Mouse (Mus musculus): ENCODE data around the gene Top2b. TPM values are rescaled to one million over a fixed set of nuclear protein-coding genes. Genes with fewer than 3 reads are reported as not detected.

Gene Top2b
- polyA plus RNA-seq, 1 experiment from 2014 or later = 95.8 TPM

GRCm38 (mm10) chr14:16431941-16432499, 67.0 kb downstream of the Top2b start:
- Histone ChIP-seq H3K27ac (no peak overlapping the region), H3K4me2 (no peak overlapping the region), H3K9ac (no peak overlapping the region), H3K4me1 (no peaks in the 10 kb centered on the region), H3K4me3 (no peak overlapping the region), H3K9me3 (no peaks in the 10 kb centered on the region), H3K27me3 (replicated peaks) (no peaks in the 10 kb centered on the region), H3K36me3 (replicated peaks) (peaks cover 12% of the 10 kb centered on the region; the same call in 1 of the 2 replicates)
- ATAC-seq (replicated peaks) = no peak
- WGBS = 78% methylated on average over 4 of the region's 4 CpGs

- Histone ChIP-seq H3K27me3 (replicated peaks) (no peaks in the 10 kb centered on the region), H3K9ac (no peak overlapping the region), H3K27ac (no peak overlapping the region), H3K4me2 (no peak overlapping the region), H3K9me3 (no peaks in the 10 kb centered on the region), H3K4me1 (no peaks in the 10 kb centered on the region), H3K4me3 (no peak overlapping the region), H3K36me3 (replicated peaks) (peaks cover 12% of the 10 kb centered on the region; the same call in 1 of the 2 replicates)
- ATAC-seq (replicated peaks) = no peak
- 84% methylated on average over 3 of the region's 3 CpGs for WGBS
Observed at GRCm38 (mm10) chr14:16432550-16432949, 67.6 kb downstream of the Top2b start.

DNA sequence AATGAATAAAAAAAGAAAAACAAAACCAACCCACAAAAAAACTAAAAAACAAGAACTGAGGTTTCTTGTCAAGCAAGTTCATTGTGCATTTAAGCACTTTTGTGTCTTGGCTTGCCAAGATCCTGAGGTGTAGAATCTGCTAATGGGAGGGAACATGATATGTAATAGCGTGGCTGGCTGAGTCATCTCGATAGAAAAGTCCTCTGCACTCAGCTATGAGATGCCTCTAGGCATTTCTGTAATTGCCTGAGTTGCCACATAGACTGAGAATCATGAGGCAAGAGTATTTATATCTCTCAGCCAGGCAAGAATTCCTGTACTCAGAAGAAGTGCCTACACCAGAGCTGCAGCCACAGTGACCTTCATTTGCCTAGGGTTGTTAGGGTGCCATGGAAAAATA, 68.2 kb downstream of the Top2b start:
- ATAC-seq (replicated peaks) = no peak
- H3K36me3 ChIP-seq (replicated peaks) = peaks cover 12% of the 10 kb centered on the region; the same call in 1 of the 2 replicates

GRCm38 (mm10) chr14:16434396-16435171, 69.6 kb downstream of the Top2b start:
- Histone ChIP-seq H3K27ac (no peak overlapping the region), H3K4me1 (no peaks in the 10 kb centered on the region), H3K4me3 (no peak overlapping the region), H3K27me3 (replicated peaks) (no peaks in the 10 kb centered on the region), H3K9ac (no peak overlapping the region), H3K36me3 (replicated peaks) (peaks cover 8% of the 10 kb centered on the region; the same call in 1 of the 2 replicates), H3K9me3 (no peaks in the 10 kb centered on the region), H3K4me2 (no peak overlapping the region)
- whole genome bisulfite sequencing = 54% methylated on average over 3 of the region's 3 CpGs
- peak; percentile 46 for ATAC-seq (replicated peaks)

More for the DNA sequence above, 68.2 kb downstream of the Top2b start:
- no peak overlapping the region for H3K27ac ChIP-seq
- no peak overlapping the region for H3K4me2 ChIP-seq
- H3K9ac ChIP-seq = no peak overlapping the region
- no peak overlapping the region for H3K4me3 ChIP-seq
- 75% methylated on average over 2 of the region's 2 CpGs for WGBS
- no peaks in the 10 kb centered on the region for H3K27me3 ChIP-seq (replicated peaks)
- no peaks in the 10 kb centered on the region for H3K4me1 ChIP-seq
- H3K9me3 ChIP-seq = no peaks in the 10 kb centered on the region

DNA sequence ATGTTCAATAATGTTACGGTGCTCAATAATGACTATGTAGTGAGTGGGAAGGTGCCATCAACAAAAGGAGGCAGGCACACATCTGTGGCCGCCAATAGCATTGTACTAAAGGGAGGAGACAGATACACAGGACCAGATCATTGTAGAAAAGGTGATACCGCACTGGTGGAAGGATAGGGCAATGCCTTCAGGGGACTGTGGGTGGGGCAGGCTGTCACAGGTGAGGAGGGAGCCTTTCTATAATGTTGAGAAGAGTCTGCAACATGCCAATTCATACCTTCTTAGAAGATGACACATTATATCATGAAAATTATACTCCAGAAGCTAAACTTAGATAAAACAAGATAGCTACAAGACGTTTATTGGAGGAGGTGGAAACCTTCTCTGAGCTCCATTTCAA, 72.4 kb downstream of the Top2b start:
- WGBS = 92% methylated on average over 4 of the region's 4 CpGs
- H3K27me3 ChIP-seq (replicated peaks) = no peaks in the 10 kb centered on the region
- H3K4me2 ChIP-seq = no peak overlapping the region
- no peak for ATAC-seq (replicated peaks)
- no peaks in the 10 kb centered on the region for H3K9me3 ChIP-seq
- no peaks in the 10 kb centered on the region for H3K36me3 ChIP-seq (replicated peaks)
- H3K9ac ChIP-seq = no peak overlapping the region
- H3K27ac ChIP-seq = no peak overlapping the region
- H3K4me3 ChIP-seq = no peak overlapping the region
- H3K4me1 ChIP-seq = no peaks in the 10 kb centered on the region

GRCm38 (mm10) chr14:16439385-16440126, 74.6 kb downstream of the Top2b start:
- H3K4me3 ChIP-seq = no peak overlapping the region
- H3K4me2 ChIP-seq = no peak overlapping the region
- H3K27ac ChIP-seq = no peak overlapping the region
- H3K9me3 ChIP-seq = no peaks in the 10 kb centered on the region
- 66% methylated on average over 6 of the region's 6 CpGs for WGBS
- no peaks in the 10 kb centered on the region for H3K36me3 ChIP-seq (replicated peaks)
- 0 out of 2 replicates have a peak, but pooled peaks have one; percentile 15 for ATAC-seq (replicated peaks)
- H3K27me3 ChIP-seq (replicated peaks) = no peaks in the 10 kb centered on the region
- H3K9ac ChIP-seq = no peak overlapping the region
- H3K4me1 ChIP-seq = no peaks in the 10 kb centered on the region

- 83% methylated on average over 4 of the region's 4 CpGs for WGBS
- H3K36me3 ChIP-seq (replicated peaks) = no peaks in the 10 kb centered on the region
- H3K4me1 ChIP-seq = 0 out of 2 replicates have a peak, but pooled peaks cover 3% of the 10 kb centered on the region
- no peak overlapping the region for H3K9ac ChIP-seq
- ATAC-seq (replicated peaks) = no peak
- no peak overlapping the region for H3K4me2 ChIP-seq
- H3K27me3 ChIP-seq (replicated peaks) = no peaks in the 10 kb centered on the region
- no peak overlapping the region for H3K4me3 ChIP-seq
- no peaks in the 10 kb centered on the region for H3K9me3 ChIP-seq
- H3K27ac ChIP-seq = no peak overlapping the region
Observed at GRCm38 (mm10) chr14:16444859-16445258, 79.9 kb downstream of the Top2b start.

GRCm38 (mm10) chr14:16447587-16447986, 82.6 kb downstream of the Top2b start:
- Histone ChIP-seq H3K4me3 (no peak overlapping the region), H3K4me2 (no peak overlapping the region), H3K9ac (no peak overlapping the region), H3K4me1 (0 out of 2 replicates have a peak, but pooled peaks cover 3% of the 10 kb centered on the region), H3K27me3 (replicated peaks) (no peaks in the 10 kb centered on the region), H3K9me3 (no peaks in the 10 kb centered on the region), H3K36me3 (replicated peaks) (no peaks in the 10 kb centered on the region), H3K27ac (no peak overlapping the region)
- 33% methylated on average over 3 of the region's 3 CpGs for WGBS
- ATAC-seq (replicated peaks) = peak; percentile 63

DNA sequence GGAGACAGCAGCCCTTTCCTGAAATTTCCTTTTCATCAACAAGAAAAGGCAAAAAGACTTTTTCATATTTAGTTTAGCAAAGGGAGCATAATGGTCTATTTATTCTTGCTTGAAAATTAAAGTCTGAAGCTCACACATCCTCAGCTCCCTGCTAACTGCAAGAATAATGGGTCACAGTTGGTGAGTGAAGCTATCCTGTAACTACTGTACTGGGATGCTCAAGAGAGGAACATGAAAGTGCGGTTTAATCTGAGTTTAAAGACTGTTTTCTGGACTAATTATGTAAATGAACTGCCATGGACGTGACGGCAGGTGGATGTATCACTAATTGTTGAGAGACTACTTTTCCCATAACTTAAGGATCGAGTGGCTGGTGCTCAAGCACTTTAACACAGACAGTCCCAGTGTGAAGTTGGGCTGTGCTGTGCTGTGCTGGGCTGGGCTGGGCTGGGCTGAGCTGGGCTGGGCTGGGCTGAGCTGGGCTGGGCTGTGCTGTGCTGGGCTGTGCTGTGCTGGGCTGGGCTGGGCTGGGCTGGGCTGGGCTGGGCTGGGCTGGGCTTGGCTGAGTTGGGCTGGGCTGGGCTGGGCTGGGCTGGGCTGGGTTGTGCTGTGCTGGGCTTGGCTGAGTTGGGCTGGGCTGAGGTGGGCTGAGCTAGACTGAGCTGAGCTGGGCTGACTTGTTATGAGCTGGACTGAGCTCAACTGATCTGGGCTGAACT, 83.4 kb downstream of the Top2b start:
- Histone ChIP-seq H3K4me2 (no peak overlapping the region), H3K4me3 (no peak overlapping the region), H3K4me1 (0 out of 2 replicates have a peak, but pooled peaks cover 3% of the 10 kb centered on the region), H3K9ac (no peak overlapping the region), H3K36me3 (replicated peaks) (no peaks in the 10 kb centered on the region), H3K27ac (no peak overlapping the region), H3K27me3 (replicated peaks) (no peaks in the 10 kb centered on the region), H3K9me3 (no peaks in the 10 kb centered on the region)
- WGBS = 46% methylated on average over 4 of the region's 4 CpGs
- peak; percentile 54 for ATAC-seq (replicated peaks)

GRCm38 (mm10) chr14:16478606-16479323, 113.8 kb downstream of the Top2b start:
- ATAC-seq (replicated peaks) = no peak
- Histone ChIP-seq H3K9ac (no peak overlapping the region), H3K36me3 (replicated peaks) (no peaks in the 10 kb centered on the region), H3K27ac (no peak overlapping the region), H3K27me3 (replicated peaks) (no peaks in the 10 kb centered on the region), H3K4me2 (no peak overlapping the region), H3K4me1 (no peaks in the 10 kb centered on the region), H3K4me3 (no peak overlapping the region), H3K9me3 (no peaks in the 10 kb centered on the region)
- 79% methylated on average over 1 of the region's 1 CpGs for whole genome bisulfite sequencing

DNA sequence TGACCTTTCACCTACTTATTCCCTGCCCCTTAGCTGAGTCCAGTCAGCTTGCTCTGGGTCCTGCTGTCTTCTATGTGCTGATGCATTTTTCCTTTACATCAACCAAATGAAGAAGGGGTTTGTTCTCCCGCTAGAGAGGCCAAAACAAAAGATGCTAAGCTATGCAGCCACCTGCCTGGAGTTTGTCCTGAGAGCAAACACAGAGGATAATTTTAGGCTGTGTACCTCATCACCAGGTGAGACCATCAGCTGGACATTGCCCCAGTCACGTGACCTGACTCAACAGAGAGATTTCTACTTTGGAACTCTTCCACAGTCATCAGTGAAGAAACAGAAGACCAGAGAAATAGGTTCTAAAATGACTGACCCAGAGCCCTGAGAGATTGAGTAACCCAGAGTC, 114.5 kb downstream of the Top2b start:
- Histone ChIP-seq H3K27ac (no peak overlapping the region), H3K27me3 (replicated peaks) (no peaks in the 10 kb centered on the region), H3K9ac (no peak overlapping the region), H3K4me3 (no peak overlapping the region), H3K4me2 (no peak overlapping the region), H3K36me3 (replicated peaks) (no peaks in the 10 kb centered on the region), H3K4me1 (no peaks in the 10 kb centered on the region), H3K9me3 (no peaks in the 10 kb centered on the region)
- ATAC-seq (replicated peaks) = no peak
- WGBS = 76% methylated on average over 2 of the region's 2 CpGs

Data from midbrain, embryonic 15.5 days (tissue).